Mouse (Mus musculus) adipose tissue, adult 10 weeks (tissue): ENCODE results near the gene Fabp3. TPM values are rescaled to one million over a fixed set of nuclear protein-coding genes. Genes with fewer than 3 reads are reported as not detected.

Source experiments
- polyA plus RNA-seq: library from polyadenylated mRNA; stranded (reverse); fragments of 350-450 nt; fragmentation: Illumina TruSeq; extraction: RNeasy Lipid Tissue Mini Kit (QIAGEN cat#74804); gene quantifications from one replicate; pipeline ENCODE4 v1.2.3, GENCODE M21; 2014; ENCODE audit warnings: low read depth, low replicate concordance

Gene Fabp3
- 10.6 TPM for polyA plus RNA-seq

GRCm38 (mm10) chr4:130308231-130309081 lies at the start of gene Fabp3, which contains the start of gene Gm10570:
Gene Fabp3 (plus strand): TSS chr4:130308595.
Gene Gm10570 (minus strand): TSS chr4:130308674.

GRCm38 (mm10) chr4:130279105-130279504 lies 29.3 kb upstream of the Fabp3 start, which contains the start of gene Serinc2:
Gene Serinc2 (minus strand): TSS chr4:130279205.

GRCm38 (mm10) chr4:130359486-130360237 lies 51.3 kb downstream of the Fabp3 start, which contains the start of the genes Zcchc17 and Snrnp40:
Gene Zcchc17 (minus strand): TSS chr4:130359943.
Gene Snrnp40 (plus strand): TSS chr4:130360132.

Other genes starting within 250 kb of the Fabp3 start
- 118 TPM for gene Pef1, start 206.0 kb upstream of the Fabp3 start, polyA plus RNA-seq
- gene Hcrtr1, start 169.2 kb upstream of the Fabp3 start, polyA plus RNA-seq: 0.89 TPM
- gene Tinagl1, start 133.5 kb upstream of the Fabp3 start, polyA plus RNA-seq: 95.5 TPM
- gene Gm853, start 86.2 kb upstream of the Fabp3 start, polyA plus RNA-seq: not detected
- 75.1 TPM for gene Serinc2, start 29.4 kb upstream of the Fabp3 start, polyA plus RNA-seq
- not detected for gene Gm10570, start 79 bp downstream of the Fabp3 start, polyA plus RNA-seq
- 47.2 TPM for gene Zcchc17, start 51.3 kb downstream of the Fabp3 start, polyA plus RNA-seq
- 27.8 TPM for gene Snrnp40, start 51.5 kb downstream of the Fabp3 start, polyA plus RNA-seq